In the genomic region with DNA sequence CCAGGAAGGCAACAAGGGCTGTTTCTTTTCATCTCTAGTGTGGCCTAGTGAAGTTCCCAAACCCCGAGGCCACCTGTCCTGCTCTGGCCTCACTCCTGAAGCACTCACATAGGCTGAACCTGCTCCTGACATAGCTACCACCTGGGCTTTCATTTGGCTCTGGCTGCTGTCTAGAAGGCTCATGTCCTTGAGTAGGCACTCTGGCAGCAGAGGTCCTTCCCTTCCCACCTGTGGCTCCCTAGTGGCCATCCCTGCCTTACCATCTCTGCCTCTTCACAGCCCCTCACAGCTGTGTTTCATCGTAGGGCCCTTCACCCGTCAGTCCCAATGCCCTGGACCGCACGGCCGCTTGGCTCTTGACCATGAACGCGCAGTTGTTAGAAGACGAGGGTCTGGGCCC, we compare ENCODE assay signal across 15 mouse cellular contexts.
"Had no signal": no experiment of that assay in that cellular context is flagged by ENCODE, and none has a peak within 500 bp of the region (broad histone marks: within the 10 kb centered on the region; RNA-seq: fewer than 3 reads in every experiment).

No protein-coding gene starts in this region.

- H3K27me3 ChIP-seq: midbrain, embryonic 12.5 days; neural tube, embryonic 13.5 days; neural tube, embryonic 15.5 days had no signal

- H3K4me1 ChIP-seq: midbrain, embryonic 10.5 days; midbrain, embryonic 12.5 days; neural tube, embryonic 15.5 days had no signal

- H3K9me3 ChIP-seq: midbrain, embryonic 10.5 days; midbrain, embryonic 12.5 days; neural tube, embryonic 13.5 days; neural tube, embryonic 15.5 days had no signal

- DNase-seq: lung, embryonic 14.5 days; lung, postnatal 10 days; lung, postnatal 4 days; midbrain, embryonic 14.5 days; retina, postnatal 1 day; right cerebral cortex, postnatal 25 days; spleen, adult 18-20 months; thymus, adult 18-20 months; thymus, postnatal 14 days; thymus, postnatal 36 days had no signal

- H3K4me3 ChIP-seq: midbrain, embryonic 10.5 days; midbrain, embryonic 12.5 days; myocyte; neural tube, embryonic 13.5 days; neural tube, embryonic 15.5 days had no signal

- H3K27ac ChIP-seq: midbrain, embryonic 10.5 days; midbrain, embryonic 12.5 days; neural tube, embryonic 13.5 days; neural tube, embryonic 15.5 days had no signal

- H3K9ac ChIP-seq: lung, embryonic 14.5 days; midbrain, embryonic 12.5 days; neural tube, embryonic 13.5 days; neural tube, embryonic 15.5 days had no signal

- H3K4me2 ChIP-seq: lung, embryonic 14.5 days; midbrain, embryonic 12.5 days; neural tube, embryonic 13.5 days; neural tube, embryonic 15.5 days had no signal
